Mouse (Mus musculus) forebrain, embryonic 11.5 days (tissue): Measurements from ENCODE around the gene Cubn. TPM values are rescaled to one million over a fixed set of nuclear protein-coding genes. Genes with fewer than 3 reads are reported as not detected.

Experiments
- ATAC-seq: fragments of 200-750 bp; cut with Nextera tagmentation; replicated peaks from 2 replicates; pipeline ENCODE4 v1.8.0; 2017; ENCODE audit warnings: moderate TSS enrichment; ENCODE audit not compliant: low FRiP score
- DNase-seq: peaks from one replicate; pipeline ENCODE4 v3.0.0-alpha.2; 2017; ENCODE audit warnings: low spot score
- H3K27ac ChIP-seq: fragments of 300-500 bp; sonication (generic); 2 replicates; pipeline ENCODE4 v1.5.1; 2014; ENCODE audit warnings: low read depth, low read length
- H3K27me3 ChIP-seq: fragments of 300-500 bp; sonication (generic); 2 replicates; pipeline ENCODE4 v1.6.1; 2014; ENCODE audit warnings: mild to moderate bottlenecking, low read length, mixed read lengths; ENCODE audit not compliant: control insufficient read depth, insufficient read depth
- H3K36me3 ChIP-seq: fragments of 300-500 bp; sonication (generic); 2 replicates; pipeline ENCODE4 v1.6.1; 2014; ENCODE audit warnings: mild to moderate bottlenecking, low read length, moderate library complexity, mixed read lengths; ENCODE audit not compliant: control insufficient read depth, insufficient read depth
- H3K4me1 ChIP-seq: fragments of 300-500 bp; sonication (generic); replicated peaks from 2 replicates; pipeline ENCODE4 v1.6.1; 2014; ENCODE audit warnings: low read length, mixed read lengths; ENCODE audit not compliant: control insufficient read depth, insufficient read depth
- H3K4me2 ChIP-seq: fragments of 300-500 bp; sonication (generic); 2 replicates; pipeline ENCODE4 v1.6.1; 2014; ENCODE audit warnings: low read depth, mild to moderate bottlenecking, low read length, moderate library complexity, mixed read lengths; ENCODE audit not compliant: severe bottlenecking
- H3K4me3 ChIP-seq: fragments of 300-500 bp; sonication (generic); 2 replicates; pipeline ENCODE4 v1.5.1; 2014; ENCODE audit warnings: low read depth, low read length
- H3K9ac ChIP-seq: fragments of 300-500 bp; sonication (generic); 2 replicates; pipeline ENCODE4 v1.6.1; 2014; ENCODE audit warnings: low read length
- H3K9me3 ChIP-seq: fragments of 300-500 bp; sonication (generic); 2 replicates; pipeline ENCODE4 v1.6.1; 2016; ENCODE audit warnings: low read length, mixed read lengths; ENCODE audit not compliant: control insufficient read depth
- WGBS: fragments of 180-500 bp; shearing (Covaris S2); extraction: QIAGEN DNeasy Blood & Tissue Kit; methylation state at CpG from one replicate; pipeline ENCODE4 v1.1.7; 2014; 5-methylcytosine and 5-hydroxymethylcytosine counted together
- polyA plus RNA-seq: library from polyadenylated mRNA; unstranded; fragments of >200 nt; fragmentation: Nextera tagmentation; extraction: Ambion mirVana; gene quantifications from 2 replicates; pipeline ENCODE4 v1.2.1, GENCODE M21; 2014

Cubn gene
- polyA plus RNA-seq, 1 experiment from 2014 or later: 0.32 TPM

- H3K27me3 ChIP-seq: no peaks in the 10 kb centered on the region
- H3K36me3 ChIP-seq: no peaks in the 10 kb centered on the region
- no peak overlapping the region for H3K9ac ChIP-seq
- H3K4me2 ChIP-seq: no peak overlapping the region
- no peaks in the 10 kb centered on the region for H3K4me1 ChIP-seq
- no peak for ATAC-seq
- DNase-seq: no peak
- H3K9me3 ChIP-seq: no peaks in the 10 kb centered on the region
- no peak overlapping the region for H3K4me3 ChIP-seq
- no peak overlapping the region for H3K27ac ChIP-seq
Measured at GRCm38 (mm10) chr2:13407698-13408097, 83.9 kb downstream of the Cubn start.

- 38% methylated on average over 5 of the region's 5 CpGs for WGBS
- H3K4me2 ChIP-seq: no peak overlapping the region
- H3K27me3 ChIP-seq: no peaks in the 10 kb centered on the region
- no peaks in the 10 kb centered on the region for H3K4me1 ChIP-seq
- H3K9ac ChIP-seq: no peak overlapping the region
- H3K36me3 ChIP-seq: no peaks in the 10 kb centered on the region
- ATAC-seq (peak; percentile 84), DNase-seq (peak; percentile 55)
- H3K27ac ChIP-seq: no peak overlapping the region
- no peak overlapping the region for H3K4me3 ChIP-seq
- H3K9me3 ChIP-seq: no peaks in the 10 kb centered on the region
Measured at GRCm38 (mm10) chr2:13407272-13407671, 84.3 kb downstream of the Cubn start.

- no peaks in the 10 kb centered on the region for H3K9me3 ChIP-seq
- no peak for ATAC-seq
- DNase-seq: no peak
- no peaks in the 10 kb centered on the region; the same call in 1 of the 2 replicates for H3K4me1 ChIP-seq
- H3K4me3 ChIP-seq: no peak overlapping the region
- H3K9ac ChIP-seq: no peak overlapping the region
- H3K27ac ChIP-seq: no peak overlapping the region
- WGBS: 82% methylated on average over 5 of the region's 5 CpGs
- no peaks in the 10 kb centered on the region for H3K27me3 ChIP-seq
- H3K4me2 ChIP-seq: no peak overlapping the region
- H3K36me3 ChIP-seq: no peaks in the 10 kb centered on the region
Measured at GRCm38 (mm10) chr2:13404986-13405678, 86.5 kb downstream of the Cubn start.

GRCm38 (mm10) chr2:13400831-13401230 lies 90.8 kb downstream of the Cubn start:
- Histone ChIP-seq H3K27me3 (no peaks in the 10 kb centered on the region), H3K36me3 (no peaks in the 10 kb centered on the region), H3K4me1 (peaks cover 11% of the 10 kb centered on the region; the same call in 1 of the 2 replicates), H3K9ac (no peak overlapping the region), H3K9me3 (no peaks in the 10 kb centered on the region), H3K4me2 (no peak overlapping the region), H3K4me3 (no peak overlapping the region), H3K27ac (no peak overlapping the region)
- ATAC-seq (no peak), DNase-seq (no peak)
- 85% methylated on average over 6 of the region's 6 CpGs for WGBS

GRCm38 (mm10) chr2:13399480-13400072 lies 92.0 kb downstream of the Cubn start:
- WGBS: 52% methylated on average over 5 of the region's 5 CpGs
- H3K4me3 ChIP-seq: no peak overlapping the region
- no peaks in the 10 kb centered on the region for H3K27me3 ChIP-seq
- H3K9me3 ChIP-seq: no peaks in the 10 kb centered on the region
- peak overlapping the region; percentile 68 for H3K27ac ChIP-seq
- no peak for DNase-seq
- peak; percentile 69 for ATAC-seq
- peak overlapping the region; percentile 1; the same call in 1 of the 2 replicates for H3K9ac ChIP-seq
- H3K36me3 ChIP-seq: no peaks in the 10 kb centered on the region
- H3K4me2 ChIP-seq: no peak overlapping the region
- peaks cover 12% of the 10 kb centered on the region; the same call in 1 of the 2 replicates for H3K4me1 ChIP-seq

GRCm38 (mm10) chr2:13398955-13399354 lies 92.7 kb downstream of the Cubn start:
- H3K27ac ChIP-seq: peak overlapping the region; percentile 68
- no peaks in the 10 kb centered on the region for H3K9me3 ChIP-seq
- H3K4me1 ChIP-seq: peaks cover 15% of the 10 kb centered on the region; the same call in 1 of the 2 replicates
- no peaks in the 10 kb centered on the region for H3K36me3 ChIP-seq
- no peak overlapping the region for H3K4me3 ChIP-seq
- DNase-seq (peak; percentile 81), ATAC-seq (peak; percentile 91)
- no peak overlapping the region for H3K9ac ChIP-seq
- H3K27me3 ChIP-seq: no peaks in the 10 kb centered on the region
- no peak overlapping the region for H3K4me2 ChIP-seq
- 5% methylated on average over 2 of the region's 2 CpGs for WGBS

GRCm38 (mm10) chr2:13398551-13398950 lies 93.1 kb downstream of the Cubn start:
- Histone ChIP-seq H3K9ac (no peak overlapping the region), H3K4me1 (peaks cover 15% of the 10 kb centered on the region; the same call in 1 of the 2 replicates), H3K9me3 (no peaks in the 10 kb centered on the region), H3K27ac (peak overlapping the region; percentile 68), H3K4me3 (no peak overlapping the region), H3K27me3 (no peaks in the 10 kb centered on the region), H3K36me3 (no peaks in the 10 kb centered on the region), H3K4me2 (no peak overlapping the region)
- ATAC-seq (peak; percentile 59), DNase-seq (no peak)
- 16% methylated on average over 4 of the region's 4 CpGs for WGBS

- Histone ChIP-seq H3K36me3 (no peaks in the 10 kb centered on the region), H3K9ac (no peak overlapping the region), H3K4me3 (no peak overlapping the region), H3K27ac (no peak overlapping the region), H3K27me3 (no peaks in the 10 kb centered on the region), H3K4me1 (peaks cover 17% of the 10 kb centered on the region; the same call in 1 of the 2 replicates), H3K4me2 (no peak overlapping the region), H3K9me3 (no peaks in the 10 kb centered on the region)
- no peak for ATAC-seq
- WGBS: 46% methylated on average over 3 of the region's 3 CpGs
- DNase-seq: no peak
Measured at GRCm38 (mm10) chr2:13396124-13396540, 95.5 kb downstream of the Cubn start.

GRCm38 (mm10) chr2:13391018-13391417 lies 100.6 kb downstream of the Cubn start:
- Histone ChIP-seq H3K27ac (no peak overlapping the region), H3K36me3 (no peaks in the 10 kb centered on the region), H3K9ac (no peak overlapping the region), H3K27me3 (no peaks in the 10 kb centered on the region), H3K4me2 (no peak overlapping the region), H3K4me3 (no peak overlapping the region), H3K9me3 (no peaks in the 10 kb centered on the region), H3K4me1 (peaks cover 12% of the 10 kb centered on the region)
- ATAC-seq: no peak
- no peak for DNase-seq
- 61% methylated on average over 3 of the region's 3 CpGs for WGBS
